Mouse (Mus musculus): ENCODE results near the gene Cryl1.

- no peak for TF ChIP-seq CTCF (IDR thresholded peaks at IDR 0.05; ENCODE audit: insufficient read depth, low read length)
- peak; percentile 88; the same call in 1 of the 2 replicates for TF ChIP-seq POLR2A (IDR thresholded peaks at IDR 0.05; ENCODE audit: borderline replicate concordance, extremely low read depth, low read depth, low read length)
Observed at GRCm38 (mm10) chr14:57423432-57424211, 25.3 kb upstream of the Cryl1 start, which contains the start of gene Ift88.
